Mouse (Mus musculus) forebrain, embryonic 15.5 days (tissue): ENCODE results near the gene Slc38a6. TPM values are rescaled to one million over a fixed set of nuclear protein-coding genes. Genes with fewer than 3 reads are reported as not detected.

Experiments used
- ATAC-seq: fragments of 200-750 bp; cut with Nextera tagmentation; replicated peaks from 2 replicates; pipeline ENCODE4 v1.8.0; 2017; ENCODE audit warnings: mild to moderate bottlenecking, moderate TSS enrichment, moderate library complexity
- H3K27ac ChIP-seq: fragments of 300-500 bp; sonication (generic); replicated peaks from 2 replicates; pipeline ENCODE4 v1.5.1; 2015; ENCODE audit warnings: mild to moderate bottlenecking, inconsistent platforms
- H3K27me3 ChIP-seq: fragments of 300-500 bp; sonication (generic); 2 replicates; pipeline ENCODE4 v1.6.1; 2015; ENCODE audit warnings: inconsistent platforms
- H3K36me3 ChIP-seq: fragments of 300-500 bp; sonication (generic); 2 replicates; pipeline ENCODE4 v1.6.1; 2015; ENCODE audit warnings: mild to moderate bottlenecking, inconsistent platforms
- H3K4me1 ChIP-seq: fragments of 300-500 bp; sonication (generic); 2 replicates; pipeline ENCODE4 v1.6.1; 2015; ENCODE audit warnings: inconsistent platforms
- H3K4me2 ChIP-seq: fragments of 300-500 bp; sonication (generic); replicated peaks from 2 replicates; pipeline ENCODE4 v1.6.1; 2015; ENCODE audit warnings: mild to moderate bottlenecking, inconsistent platforms
- H3K4me3 ChIP-seq: fragments of 300-500 bp; sonication (generic); 2 replicates; pipeline ENCODE4 v1.5.1; 2015; ENCODE audit warnings: mild to moderate bottlenecking, inconsistent platforms
- H3K9ac ChIP-seq: fragments of 300-500 bp; sonication (generic); replicated peaks from 2 replicates; pipeline ENCODE4 v1.6.1; 2015; ENCODE audit warnings: mild to moderate bottlenecking, inconsistent platforms
- H3K9me3 ChIP-seq: fragments of 300-500 bp; sonication (generic); 2 replicates; pipeline ENCODE4 v1.6.1; 2016; ENCODE audit warnings: inconsistent platforms
- WGBS: fragments of 180-500 bp; shearing (Covaris S2); methylation state at CpG from one replicate; pipeline ENCODE4 v1.1.7; 2015; ENCODE audit warnings: mixed read lengths; 5-methylcytosine and 5-hydroxymethylcytosine counted together
- polyA plus RNA-seq: library from polyadenylated mRNA; unstranded; fragments of >200 nt; fragmentation: Nextera tagmentation; extraction: Ambion mirVana; gene quantifications from 2 replicates; pipeline ENCODE4 v1.2.1, GENCODE M21; 2015

Gene Slc38a6
- 6.7 and 8.8 TPM in 2 replicates for polyA plus RNA-seq

GRCm38 (mm10) chr12:73286287-73287092 lies at the start of gene Slc38a6, which contains the start of gene Trmt5:
TSS of gene Slc38a6 (plus strand) at chr12:73286779.
TSS of gene Trmt5 (minus strand) at chr12:73286710.
- Histone ChIP-seq H3K27me3 (no peaks in the 10 kb centered on the region), H3K36me3 (peaks cover 11% of the 10 kb centered on the region), H3K27ac (peak within 1 kb of the TSS; percentile 86), H3K4me1 (peaks cover 32% of the 10 kb centered on the region), H3K9me3 (no peaks in the 10 kb centered on the region), H3K4me3 (peak within 1 kb of the TSS; percentile 96), H3K4me2 (peak within 1 kb of the TSS; percentile 79), H3K9ac (peak within 1 kb of the TSS; percentile 88)
- peak; percentile 98 for ATAC-seq
- WGBS, result under 1% methylated on average over 53 of the region's 53 CpGs

DNA sequence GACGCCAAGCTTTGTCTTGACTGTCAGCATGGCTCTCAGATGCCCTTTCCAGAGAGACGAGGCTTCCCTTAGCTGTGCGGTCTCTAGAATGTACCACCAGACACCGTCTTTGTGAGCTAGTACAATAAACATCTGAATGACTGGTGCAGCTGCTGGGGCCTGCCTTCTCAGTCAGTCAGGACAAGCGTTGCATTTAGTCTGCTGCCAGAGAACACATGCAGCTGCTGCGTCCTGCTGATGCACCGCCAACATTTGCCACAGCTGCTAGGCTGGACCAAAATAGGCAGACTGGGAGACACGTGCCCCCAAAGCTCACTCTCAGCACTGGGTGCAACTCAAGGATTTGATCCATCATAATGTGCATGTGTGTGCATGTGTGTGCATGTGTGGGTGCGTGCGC lies 44.6 kb upstream of the Slc38a6 start:
- peak; percentile 94 for ATAC-seq
- H3K27ac ChIP-seq, result peak overlapping the region; percentile 68; the same call in 1 of the 2 replicates
- H3K27me3 ChIP-seq, result no peaks in the 10 kb centered on the region
- H3K4me2 ChIP-seq, result no peak overlapping the region
- no peaks in the 10 kb centered on the region for H3K4me1 ChIP-seq
- no peaks in the 10 kb centered on the region for H3K36me3 ChIP-seq
- H3K4me3 ChIP-seq, result no peak overlapping the region
- no peaks in the 10 kb centered on the region for H3K9me3 ChIP-seq
- H3K9ac ChIP-seq, result no peak overlapping the region
- 50% methylated on average over 10 of the region's 10 CpGs for WGBS

DNA sequence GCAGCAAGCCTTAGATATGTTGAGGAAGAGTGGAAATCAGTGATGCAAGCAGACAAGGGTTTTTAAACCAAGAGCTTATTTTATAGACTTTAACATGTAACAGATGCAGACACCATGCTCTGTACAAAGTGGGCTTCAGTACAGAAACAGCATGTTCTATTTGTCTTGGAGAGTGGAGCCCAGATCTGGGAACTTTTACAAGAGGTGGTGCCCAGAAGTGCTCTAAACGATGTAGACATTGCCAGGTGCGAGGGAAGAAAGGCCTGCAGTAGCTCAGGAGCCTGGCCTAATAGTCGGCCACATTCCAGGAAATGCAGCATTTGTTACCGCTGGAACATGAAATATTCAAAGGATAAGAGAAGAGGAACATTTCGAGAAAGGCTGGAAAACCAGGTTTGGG lies 40.9 kb upstream of the Slc38a6 start:
- no peak overlapping the region for H3K4me3 ChIP-seq
- no peak for ATAC-seq
- H3K9me3 ChIP-seq, result no peaks in the 10 kb centered on the region
- H3K27me3 ChIP-seq, result no peaks in the 10 kb centered on the region
- H3K4me1 ChIP-seq, result no peaks in the 10 kb centered on the region
- H3K9ac ChIP-seq, result no peak overlapping the region
- no peak overlapping the region for H3K4me2 ChIP-seq
- WGBS, result 70% methylated on average over 5 of the region's 5 CpGs
- no peak overlapping the region for H3K27ac ChIP-seq
- H3K36me3 ChIP-seq, result no peaks in the 10 kb centered on the region

DNA sequence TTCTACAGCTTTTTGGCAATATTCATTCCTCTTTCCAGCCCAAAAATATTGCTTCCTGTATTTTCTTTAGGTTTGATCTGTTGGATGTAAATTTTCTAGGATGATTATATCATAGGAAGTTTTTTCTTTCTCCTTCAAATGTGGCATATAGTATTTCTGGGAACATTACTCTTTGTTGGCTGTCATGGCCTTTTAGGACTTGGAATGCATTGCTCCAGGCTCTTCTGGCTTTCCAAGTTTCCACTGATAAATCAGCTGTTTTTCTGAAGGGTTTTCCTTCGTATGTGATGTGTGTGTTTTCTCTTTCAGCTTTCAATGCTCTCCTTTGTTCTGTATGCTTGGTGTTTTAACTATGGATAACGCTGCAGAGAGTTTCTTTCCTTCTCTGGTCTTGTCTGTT lies 31.6 kb upstream of the Slc38a6 start:
- no peaks in the 10 kb centered on the region for H3K4me1 ChIP-seq
- H3K9ac ChIP-seq, result no peak overlapping the region
- H3K4me3 ChIP-seq, result no peak overlapping the region
- H3K4me2 ChIP-seq, result no peak overlapping the region
- no peak for ATAC-seq
- no peaks in the 10 kb centered on the region for H3K9me3 ChIP-seq
- 51% methylated on average over 2 of the region's 2 CpGs for WGBS
- no peak overlapping the region for H3K27ac ChIP-seq
- H3K27me3 ChIP-seq, result no peaks in the 10 kb centered on the region
- no peaks in the 10 kb centered on the region for H3K36me3 ChIP-seq

DNA sequence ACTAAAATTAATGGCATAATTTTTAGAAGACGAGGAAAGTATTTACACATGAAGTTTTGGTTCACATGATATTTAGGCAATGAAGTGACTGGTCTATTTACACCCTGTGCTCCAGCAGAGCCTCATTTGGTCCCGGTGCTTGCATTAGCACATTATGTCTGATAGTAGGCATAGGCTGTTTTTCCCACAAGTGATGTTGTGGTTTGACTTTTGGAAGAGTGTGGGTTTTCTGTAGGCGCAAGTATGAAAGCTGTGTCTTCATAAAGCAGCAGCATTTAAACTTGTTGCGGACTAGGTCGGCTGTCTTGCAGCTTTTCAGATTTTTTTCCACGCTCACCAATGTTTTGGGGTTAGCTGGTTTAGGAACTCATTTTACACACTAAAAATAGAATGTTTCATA lies 27.3 kb upstream of the Slc38a6 start:
- Histone ChIP-seq H3K4me3 (no peak overlapping the region), H3K27me3 (no peaks in the 10 kb centered on the region), H3K9me3 (no peaks in the 10 kb centered on the region), H3K4me2 (no peak overlapping the region), H3K36me3 (no peaks in the 10 kb centered on the region), H3K9ac (no peak overlapping the region), H3K4me1 (no peaks in the 10 kb centered on the region), H3K27ac (no peak overlapping the region)
- WGBS, result 91% methylated on average over 6 of the region's 6 CpGs
- no peak for ATAC-seq

DNA sequence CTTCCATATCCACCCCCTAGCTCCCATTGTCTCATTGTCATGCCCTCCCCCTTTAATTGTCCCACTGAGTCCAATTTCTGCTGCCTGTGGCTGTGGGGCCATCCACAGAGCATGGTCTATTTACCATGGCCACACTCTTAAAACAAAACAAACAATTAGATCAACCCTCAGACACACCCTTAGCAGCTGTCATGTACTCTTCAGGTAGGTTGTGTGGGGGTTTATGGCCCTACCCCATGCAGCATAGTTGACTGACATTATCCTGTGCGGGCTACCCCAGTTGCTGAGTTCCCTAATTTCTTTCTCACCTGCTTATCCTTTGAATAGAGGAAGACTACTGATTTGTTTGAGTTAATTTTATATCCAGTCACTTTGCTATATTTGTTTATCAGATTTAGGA lies 26.2 kb upstream of the Slc38a6 start:
- Histone ChIP-seq H3K9me3 (no peaks in the 10 kb centered on the region), H3K36me3 (no peaks in the 10 kb centered on the region), H3K4me1 (no peaks in the 10 kb centered on the region), H3K4me2 (no peak overlapping the region), H3K9ac (no peak overlapping the region), H3K27me3 (no peaks in the 10 kb centered on the region), H3K4me3 (no peak overlapping the region), H3K27ac (no peak overlapping the region)
- ATAC-seq, result no peak
- 93% methylated on average over 1 of the region's 1 CpGs for WGBS

GRCm38 (mm10) chr12:73265381-73265978 lies 21.1 kb upstream of the Slc38a6 start:
- H3K27ac ChIP-seq, result no peak overlapping the region
- no peak for ATAC-seq
- no peaks in the 10 kb centered on the region for H3K27me3 ChIP-seq
- no peaks in the 10 kb centered on the region for H3K36me3 ChIP-seq
- H3K9ac ChIP-seq, result no peak overlapping the region
- H3K4me2 ChIP-seq, result no peak overlapping the region
- no peaks in the 10 kb centered on the region for H3K4me1 ChIP-seq
- H3K9me3 ChIP-seq, result no peaks in the 10 kb centered on the region
- WGBS, result 50% methylated on average over 3 of the region's 3 CpGs
- H3K4me3 ChIP-seq, result no peak overlapping the region

DNA sequence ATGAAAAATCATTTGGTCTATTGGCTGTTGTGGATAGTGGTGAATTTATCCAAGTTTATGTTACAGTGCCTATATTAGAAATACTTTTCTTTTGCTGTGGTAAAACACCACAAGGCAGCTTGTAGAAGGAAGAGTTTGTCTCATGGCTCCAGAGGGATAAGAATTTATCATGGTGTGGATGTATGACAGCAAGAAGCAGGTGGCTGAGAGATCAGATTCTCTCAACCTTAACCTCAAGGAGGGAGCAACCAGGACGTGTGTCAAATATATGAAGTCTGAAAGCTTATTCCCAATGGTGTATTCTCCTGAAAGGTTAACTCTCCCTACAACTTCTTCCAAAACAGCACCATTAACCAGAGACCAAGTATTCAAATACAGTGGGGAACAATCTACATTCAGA lies 20.0 kb upstream of the Slc38a6 start:
- H3K4me3 ChIP-seq, result no peak overlapping the region
- no peak overlapping the region for H3K4me2 ChIP-seq
- H3K36me3 ChIP-seq, result no peaks in the 10 kb centered on the region
- H3K9me3 ChIP-seq, result no peaks in the 10 kb centered on the region
- no peak for ATAC-seq
- H3K27me3 ChIP-seq, result no peaks in the 10 kb centered on the region
- H3K27ac ChIP-seq, result no peak overlapping the region
- no peaks in the 10 kb centered on the region for H3K4me1 ChIP-seq
- WGBS, result 81% methylated on average over 1 of the region's 1 CpGs
- no peak overlapping the region for H3K9ac ChIP-seq

- Histone ChIP-seq H3K9me3 (no peaks in the 10 kb centered on the region), H3K4me1 (no peaks in the 10 kb centered on the region), H3K27me3 (no peaks in the 10 kb centered on the region), H3K4me3 (no peak overlapping the region), H3K36me3 (0 out of 2 replicates have a peak, but pooled peaks cover 3% of the 10 kb centered on the region), H3K4me2 (no peak overlapping the region), H3K27ac (no peak overlapping the region), H3K9ac (no peak overlapping the region)
- WGBS, result 77% methylated on average over 1 of the region's 1 CpGs
- ATAC-seq, result no peak
Measured at GRCm38 (mm10) chr12:73268497-73268896, 18.1 kb upstream of the Slc38a6 start.

DNA sequence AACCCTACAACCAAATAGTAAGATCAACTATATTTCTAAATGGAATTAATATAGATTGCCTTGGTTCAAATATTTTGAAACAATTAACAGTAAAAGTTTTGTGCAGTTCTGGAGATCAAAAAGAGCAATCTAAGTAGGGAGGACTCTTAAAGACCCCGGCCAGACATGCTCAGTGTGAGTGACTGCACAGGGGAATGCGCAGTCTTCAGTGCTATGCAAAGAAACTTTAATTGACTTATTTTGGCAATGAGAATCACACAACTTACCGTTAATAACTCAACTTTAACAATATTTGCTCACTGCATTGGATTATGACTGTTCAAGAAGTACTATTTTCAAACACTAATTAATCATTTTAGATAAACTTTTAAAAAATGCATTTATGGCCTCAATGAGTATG lies 17.0 kb upstream of the Slc38a6 start:
- Histone ChIP-seq H3K27me3 (no peaks in the 10 kb centered on the region), H3K27ac (no peak overlapping the region), H3K4me2 (no peak overlapping the region), H3K36me3 (0 out of 2 replicates have a peak, but pooled peaks cover 3% of the 10 kb centered on the region), H3K9me3 (no peaks in the 10 kb centered on the region), H3K4me1 (no peaks in the 10 kb centered on the region), H3K4me3 (no peak overlapping the region), H3K9ac (no peak overlapping the region)
- ATAC-seq, result no peak
- WGBS, result 93% methylated on average over 3 of the region's 3 CpGs

- no peak overlapping the region for H3K27ac ChIP-seq
- 89% methylated on average over 4 of the region's 4 CpGs for WGBS
Measured at GRCm38 (mm10) chr12:73269933-73270332, 16.6 kb upstream of the Slc38a6 start.

GRCm38 (mm10) chr12:73274921-73275320 lies 11.7 kb upstream of the Slc38a6 start:
- WGBS, result 98% methylated on average over 3 of the region's 3 CpGs
- no peak overlapping the region for H3K9ac ChIP-seq
- H3K9me3 ChIP-seq, result peaks cover 9% of the 10 kb centered on the region; the same call in 1 of the 2 replicates
- H3K27ac ChIP-seq, result no peak overlapping the region
- no peaks in the 10 kb centered on the region for H3K4me1 ChIP-seq
- ATAC-seq, result no peak
- no peak overlapping the region for H3K4me3 ChIP-seq
- no peaks in the 10 kb centered on the region for H3K27me3 ChIP-seq
- H3K36me3 ChIP-seq, result peaks cover 34% of the 10 kb centered on the region
- H3K4me2 ChIP-seq, result no peak overlapping the region

More at GRCm38 (mm10) chr12:73269933-73270332, 16.6 kb upstream of the Slc38a6 start:
- no peak for ATAC-seq
- H3K9ac ChIP-seq, result no peak overlapping the region
- no peaks in the 10 kb centered on the region for H3K27me3 ChIP-seq
- no peak overlapping the region for H3K4me2 ChIP-seq
- H3K4me3 ChIP-seq, result no peak overlapping the region
- H3K36me3 ChIP-seq, result 0 out of 2 replicates have a peak, but pooled peaks cover 3% of the 10 kb centered on the region
- H3K9me3 ChIP-seq, result no peaks in the 10 kb centered on the region
- no peaks in the 10 kb centered on the region for H3K4me1 ChIP-seq
